Mouse (Mus musculus) small intestine, adult 2 months (tissue): ENCODE measurements at regions not wholly inside any gene's neighbourhood (a gene's known extent, or its start where the extent isn't known, plus 50 kb on each side); places are given as distances from the start of the nearest gene placed in this dataset.

Experiments used
- H3K27ac ChIP-seq: fragments of 200-500 bp; 2 replicates; pipeline ENCODE4 v1.5.1; 2012; ENCODE audit warnings: low read depth, low read length, control low read depth, inconsistent platforms; ENCODE audit not compliant: insufficient read depth
- H3K27me3 ChIP-seq: fragments of 200-500 bp; 2 replicates; pipeline ENCODE4 v1.6.1; 2012; ENCODE audit warnings: mild to moderate bottlenecking, moderate library complexity, low read length, inconsistent platforms; ENCODE audit not compliant: control insufficient read depth, insufficient read depth
- H3K36me3 ChIP-seq: fragments of 200-500 bp; 2 replicates; pipeline ENCODE4 v1.6.1; 2012; ENCODE audit warnings: mild to moderate bottlenecking, low read length, control low read depth, inconsistent platforms; ENCODE audit not compliant: control insufficient read depth, insufficient read depth
- H3K4me1 ChIP-seq: fragments of 200-500 bp; 2 replicates; pipeline ENCODE4 v1.6.1; 2012; ENCODE audit warnings: low read length, inconsistent platforms, mixed read lengths; ENCODE audit not compliant: control insufficient read depth, insufficient read depth, insufficient read length
- H3K4me3 ChIP-seq: fragments of 200-500 bp; 2 replicates; pipeline ENCODE4 v1.5.1; 2012; ENCODE audit warnings: low read depth, mild to moderate bottlenecking, control low read depth, inconsistent platforms, low read length, moderate library complexity
- CTCF ChIP-seq: fragments of 200-500 bp; IDR thresholded peaks from 2 replicates; pipeline ENCODE4 v1.5.1; 2012; ENCODE audit warnings: low read depth, mild to moderate bottlenecking, control low read depth, inconsistent platforms, low read length, moderate library complexity, mixed read lengths; ENCODE audit not compliant: insufficient replicate concordance, insufficient read length; ENCODE audit errors: extremely low read depth
- POLR2A ChIP-seq: fragments of 200-500 bp; IDR thresholded peaks from 2 replicates; pipeline ENCODE4 v1.6.1; 2012; ENCODE audit warnings: low read depth, mild to moderate bottlenecking, control low read depth, inconsistent platforms, low read length, moderate library complexity
- WGBS: fragments of 180-500 bp; shearing (Covaris S2); methylation state at CpG from one replicate; pipeline ENCODE4 v1.1.7; 2018; 5-methylcytosine and 5-hydroxymethylcytosine counted together

- H3K27me3 ChIP-seq, result no peaks in the 10 kb centered on the region
- no peak overlapping the region for H3K4me3 ChIP-seq
- TF ChIP-seq POLR2A (no peak), CTCF (no peak)
- no peak overlapping the region for H3K27ac ChIP-seq
- no peaks in the 10 kb centered on the region for H3K36me3 ChIP-seq
- H3K4me1 ChIP-seq, result no peaks in the 10 kb centered on the region
Measured at GRCm38 (mm10) chr6:117279297-117279696, 111.0 kb downstream of the Cxcl12 start.

- no peak overlapping the region for H3K27ac ChIP-seq
- TF ChIP-seq POLR2A, result no peak
- TF ChIP-seq CTCF, result no peak
- 66% methylated on average over 14 of the region's 14 CpGs for WGBS
Measured at GRCm38 (mm10) chr6:117279786-117280411, 111.6 kb downstream of the Cxcl12 start.

GRCm38 (mm10) chr6:117280911-117281310 lies 112.6 kb downstream of the Cxcl12 start:
- H3K27me3 ChIP-seq, result no peaks in the 10 kb centered on the region
- no peak for TF ChIP-seq CTCF
- no peak for TF ChIP-seq POLR2A
- H3K36me3 ChIP-seq, result no peaks in the 10 kb centered on the region
- no peak overlapping the region for H3K27ac ChIP-seq
- H3K4me3 ChIP-seq, result no peak overlapping the region
- 84% methylated on average over 3 of the region's 3 CpGs for WGBS
- no peaks in the 10 kb centered on the region for H3K4me1 ChIP-seq

More at GRCm38 (mm10) chr6:117279786-117280411, 111.6 kb downstream of the Cxcl12 start:
- H3K36me3 ChIP-seq, result no peaks in the 10 kb centered on the region
- H3K4me3 ChIP-seq, result no peak overlapping the region
- H3K27me3 ChIP-seq, result no peaks in the 10 kb centered on the region
- no peaks in the 10 kb centered on the region for H3K4me1 ChIP-seq

GRCm38 (mm10) chr6:117283616-117284015 lies 115.3 kb downstream of the Cxcl12 start:
- 73% methylated on average over 3 of the region's 3 CpGs for WGBS
- no peak for TF ChIP-seq POLR2A
- TF ChIP-seq CTCF, result no peak

GRCm38 (mm10) chr6:117284376-117285106 lies 116.2 kb downstream of the Cxcl12 start:
- Histone ChIP-seq H3K4me1 (no peaks in the 10 kb centered on the region), H3K4me3 (no peak overlapping the region), H3K27me3 (no peaks in the 10 kb centered on the region), H3K27ac (no peak overlapping the region), H3K36me3 (no peaks in the 10 kb centered on the region)
- WGBS, result 64% methylated on average over 5 of the region's 5 CpGs
- TF ChIP-seq CTCF (no peak), POLR2A (no peak)

More at GRCm38 (mm10) chr6:117283616-117284015, 115.3 kb downstream of the Cxcl12 start:
- Histone ChIP-seq H3K36me3 (no peaks in the 10 kb centered on the region), H3K4me1 (no peaks in the 10 kb centered on the region), H3K4me3 (no peak overlapping the region), H3K27me3 (no peaks in the 10 kb centered on the region), H3K27ac (no peak overlapping the region)

- WGBS, result 78% methylated on average over 5 of the region's 5 CpGs
- Histone ChIP-seq H3K36me3 (no peaks in the 10 kb centered on the region), H3K27ac (no peak overlapping the region), H3K27me3 (no peaks in the 10 kb centered on the region), H3K4me3 (no peak overlapping the region), H3K4me1 (no peaks in the 10 kb centered on the region)
- TF ChIP-seq CTCF (no peak), POLR2A (no peak)
Measured at GRCm38 (mm10) chr6:117287396-117287795, 119.1 kb downstream of the Cxcl12 start.

GRCm38 (mm10) chr6:117293780-117294465 lies 125.6 kb downstream of the Cxcl12 start:
- Histone ChIP-seq H3K36me3 (no peaks in the 10 kb centered on the region), H3K27me3 (no peaks in the 10 kb centered on the region), H3K4me3 (no peak overlapping the region), H3K27ac (no peak overlapping the region), H3K4me1 (no peaks in the 10 kb centered on the region; the same call in 1 of the 2 replicates)
- 53% methylated on average over 9 of the region's 9 CpGs for WGBS
- TF ChIP-seq CTCF, result no peak
- no peak for TF ChIP-seq POLR2A
